Comparison of ENCODE assay signal across 11 mouse cellular contexts in the genomic region with DNA sequence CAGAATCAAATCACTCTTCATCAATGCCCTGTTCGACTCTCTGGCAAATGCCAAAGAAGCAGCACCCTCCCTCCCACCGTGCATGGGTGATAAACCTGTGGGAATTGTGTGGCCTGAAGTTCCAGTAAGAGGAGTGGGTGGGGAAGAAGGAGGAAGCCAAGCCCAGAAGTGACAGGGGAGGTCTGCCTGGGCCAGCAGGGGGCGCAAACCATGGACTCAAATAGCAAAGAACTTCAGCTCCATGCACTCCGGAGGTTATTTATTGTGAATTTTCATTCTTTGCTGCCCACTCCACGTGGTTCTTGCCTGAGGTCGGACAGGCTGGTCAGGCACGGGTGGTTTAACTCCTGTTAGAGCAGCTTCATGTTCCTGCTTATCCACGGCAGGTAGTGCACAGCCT. TPM values are rescaled to one million over a fixed set of nuclear protein-coding genes. Genes with fewer than 3 reads are reported as not detected.
A peak's percentile ranks its signal among the peaks of the same experiment; 100 is the strongest.
DNase-seq lines count a peak whose midpoint lies in the region; ATAC-seq and TF ChIP-seq lines count a peak whose summit lies in the region.
"Not testable (repeated sequence)": the region's sequence is repeated elsewhere in the genome, so short reads cannot be mapped to it uniquely, and the experiment has no call there.
"Had no signal": no experiment of that assay in that cellular context is flagged by ENCODE, and none has a peak within 500 bp of the region (broad histone marks: within the 10 kb centered on the region; RNA-seq: fewer than 3 reads in every experiment).

No protein-coding gene starts in this region.

- H3K9me3 ChIP-seq in forebrain, embryonic 14.5 days (replicated peaks; ENCODE audit: control insufficient read depth, low read length); hindbrain, postnatal 0 days (ENCODE audit: low read length): not testable (repeated sequence)

- not testable (repeated sequence) for H3K36me3 ChIP-seq in forebrain, embryonic 14.5 days (ENCODE audit: control insufficient read depth, insufficient read depth, low read length); hindbrain, postnatal 0 days (ENCODE audit: insufficient read depth, low read length)

- not testable (repeated sequence) for H3K27ac ChIP-seq in forebrain, embryonic 14.5 days (ENCODE audit: low read depth, low read length); hindbrain, postnatal 0 days

- not testable (repeated sequence) for ATAC-seq in forebrain, embryonic 14.5 days; hindbrain, postnatal 0 days

- not testable (repeated sequence) for H3K4me3 ChIP-seq in forebrain, embryonic 14.5 days (ENCODE audit: low read depth, low read length); hindbrain, postnatal 0 days (ENCODE audit: low read length)

- not testable (repeated sequence) for H3K27me3 ChIP-seq in forebrain, embryonic 14.5 days (replicated peaks; ENCODE audit: control insufficient read depth, insufficient read depth, low read length); hindbrain, postnatal 0 days (ENCODE audit: insufficient read depth, low read length)

- 26% methylated on average over 8 of the region's 8 CpGs for WGBS in forebrain, embryonic 14.5 days
- WGBS in hindbrain, postnatal 0 days, result 28% methylated on average over 8 of the region's 8 CpGs

- not testable (repeated sequence) for H3K4me2 ChIP-seq in forebrain, embryonic 14.5 days (ENCODE audit: low read length); hindbrain, postnatal 0 days (ENCODE audit: low read depth, low read length)

- peak; percentile 68 for TF ChIP-seq CTCF in hindbrain, postnatal 0 days (IDR thresholded peaks at IDR 0.05; ENCODE audit: low read depth)

- H3K9ac ChIP-seq in forebrain, embryonic 14.5 days (ENCODE audit: low read length); hindbrain, postnatal 0 days (replicated peaks; ENCODE audit: low read length): not testable (repeated sequence)

- DNase-seq in Muller cell, postnatal 12 days (ENCODE audit: inconsistent ontology term), result peak; percentile 14
- peak; percentile 7 for DNase-seq in c-Kit-positive CD71-positive TER-119-negative erythroid progenitor cells, embryonic 14.5 days (ENCODE audit: low read depth)
- DNase-seq in forebrain, embryonic 14.5 days (ENCODE audit: low spot score), result peak; percentile 45
- peak; percentile 27 for DNase-seq in hindbrain, postnatal 0 days (ENCODE audit: low spot score)
- peak; percentile 28 to 46 for DNase-seq in left cerebral cortex, adult 18-20 months (ENCODE audit: low spot score in 2 of 2)
- peak; percentile 26 to 44 for DNase-seq in lung, postnatal 4 days
- DNase-seq in right cerebral cortex, postnatal 14 days, result peak; percentile 42

- not testable (repeated sequence) for H3K4me1 ChIP-seq in forebrain, embryonic 14.5 days (ENCODE audit: control insufficient read depth, insufficient read depth, low read length); hindbrain, postnatal 0 days (ENCODE audit: insufficient read depth, low read length)

RNA-seq across cellular contexts. Expression of gene Gzmn, which starts 3.3 kb away (rescaled TPM):
- not detected in 2 replicates for polyA plus RNA-seq in forebrain, embryonic 14.5 days (2014; fragmentation: Nextera tagmentation; extraction: Ambion mirVana)
- total RNA-seq in hindbrain, postnatal 0 days (2014; rRNA removed), result not detected in 2 replicates
- polyA plus RNA-seq in hindbrain, postnatal 0 days (2015; fragmentation: Nextera tagmentation; extraction: Ambion mirVana), result not detected in 2 replicates
- not detected for total RNA-seq in left cerebral cortex, adult 18-20 months (2021)
- total RNA-seq: heart, postnatal 25 days; left cerebral cortex, adult 8-10 months had no signal
- polyA plus RNA-seq: forebrain, embryonic 16.5 days; midbrain, embryonic 15.5 days had no signal

RNA-seq across cellular contexts. Expression of gene Gzmg, which starts 18.3 kb away (rescaled TPM):
- not detected in 2 replicates for polyA plus RNA-seq in forebrain, embryonic 14.5 days (2014; fragmentation: Nextera tagmentation; extraction: Ambion mirVana)
- total RNA-seq in hindbrain, postnatal 0 days (2014; rRNA removed), result not detected in 2 replicates
- not detected in 2 replicates for polyA plus RNA-seq in hindbrain, postnatal 0 days (2015; fragmentation: Nextera tagmentation; extraction: Ambion mirVana)
- not detected for total RNA-seq in left cerebral cortex, adult 18-20 months (2021)
- total RNA-seq: heart, postnatal 25 days; left cerebral cortex, adult 8-10 months had no signal
- polyA plus RNA-seq: forebrain, embryonic 16.5 days; midbrain, embryonic 15.5 days had no signal

RNA-seq across cellular contexts. Expression of gene Gzmf, which starts 33.6 kb away (rescaled TPM):
- not detected in 2 replicates for polyA plus RNA-seq in forebrain, embryonic 14.5 days (2014; fragmentation: Nextera tagmentation; extraction: Ambion mirVana)
- not detected in 2 replicates for total RNA-seq in hindbrain, postnatal 0 days (2014; rRNA removed)
- polyA plus RNA-seq in hindbrain, postnatal 0 days (2015; fragmentation: Nextera tagmentation; extraction: Ambion mirVana), result not detected in 2 replicates
- not detected for total RNA-seq in left cerebral cortex, adult 18-20 months (2021)
- total RNA-seq: heart, postnatal 25 days; left cerebral cortex, adult 8-10 months had no signal
- polyA plus RNA-seq: forebrain, embryonic 16.5 days; midbrain, embryonic 15.5 days had no signal

RNA-seq across cellular contexts. Expression of gene Gzmd, which starts 45.2 kb away (rescaled TPM):
- not detected in 2 replicates for polyA plus RNA-seq in forebrain, embryonic 14.5 days (2014; fragmentation: Nextera tagmentation; extraction: Ambion mirVana)
- total RNA-seq in hindbrain, postnatal 0 days (2014; rRNA removed), result not detected in 2 replicates
- polyA plus RNA-seq in hindbrain, postnatal 0 days (2015; fragmentation: Nextera tagmentation; extraction: Ambion mirVana), result not detected in 2 replicates
- not detected for total RNA-seq in left cerebral cortex, adult 18-20 months (2021)
- total RNA-seq: heart, postnatal 25 days; left cerebral cortex, adult 8-10 months had no signal
- polyA plus RNA-seq: forebrain, embryonic 16.5 days; midbrain, embryonic 15.5 days had no signal

RNA-seq across cellular contexts. Expression of gene Gzmc, which starts 56.8 kb away (rescaled TPM):
- polyA plus RNA-seq in forebrain, embryonic 14.5 days (2014; fragmentation: Nextera tagmentation; extraction: Ambion mirVana), result not detected in 2 replicates
- not detected in 2 replicates for total RNA-seq in hindbrain, postnatal 0 days (2014; rRNA removed)
- 0.33 TPM in 1 of 2 replicates, not detected in the other for polyA plus RNA-seq in hindbrain, postnatal 0 days (2015; fragmentation: Nextera tagmentation; extraction: Ambion mirVana)
- total RNA-seq in left cerebral cortex, adult 18-20 months (2021), result not detected
- total RNA-seq: heart, postnatal 25 days; left cerebral cortex, adult 8-10 months had no signal
- polyA plus RNA-seq: forebrain, embryonic 16.5 days; midbrain, embryonic 15.5 days had no signal
